Mouse (Mus musculus) cerebellum, adult 18-20 months (tissue): Measurements from ENCODE around the gene Cfap54.
A peak's percentile ranks its signal among the peaks of the same experiment; 100 is the strongest.

ENCODE experiments used
- DNase-seq, 2 experiments: peaks; one replicate each; pipeline ENCODE4 v3.0.0; 2021

The Cfap54 gene

GRCm38 (mm10) chr10:93051016-93051726 is 30.2 kb downstream of the Cfap54 start:
- peak; percentile 64 to 79 for DNase-seq

GRCm38 (mm10) chr10:93050571-93050970 is 30.8 kb downstream of the Cfap54 start:
- no peak for DNase-seq

GRCm38 (mm10) chr10:93043195-93043594 is 38.2 kb downstream of the Cfap54 start:
- DNase-seq, result no peak

GRCm38 (mm10) chr10:93041850-93042249 is 39.6 kb downstream of the Cfap54 start:
- DNase-seq, result no peak

GRCm38 (mm10) chr10:93041392-93041791 is 40.0 kb downstream of the Cfap54 start:
- DNase-seq, result no peak

- no peak for DNase-seq
Observed at GRCm38 (mm10) chr10:93036532-93036931, 44.9 kb downstream of the Cfap54 start.

- no peak for DNase-seq
Observed at GRCm38 (mm10) chr10:93035489-93035888, 45.9 kb downstream of the Cfap54 start.

- DNase-seq, result no peak
Observed at GRCm38 (mm10) chr10:93023295-93023694, 58.1 kb downstream of the Cfap54 start.

- DNase-seq, result peak; percentile 30 to 68
Observed at GRCm38 (mm10) chr10:93014059-93014795, 67.2 kb downstream of the Cfap54 start.

- DNase-seq, result no peak
Observed at GRCm38 (mm10) chr10:93011085-93011484, 70.3 kb downstream of the Cfap54 start.

- DNase-seq, result no peak
Observed at GRCm38 (mm10) chr10:93006970-93007369, 74.4 kb downstream of the Cfap54 start.

- no peak for DNase-seq
Observed at GRCm38 (mm10) chr10:93006405-93006804, 75.0 kb downstream of the Cfap54 start.

- DNase-seq, result no peak
Observed at GRCm38 (mm10) chr10:92998536-92998935, 82.9 kb downstream of the Cfap54 start.

GRCm38 (mm10) chr10:92995186-92995585 is 86.2 kb downstream of the Cfap54 start:
- DNase-seq, result no peak

GRCm38 (mm10) chr10:92994340-92994739 is 87.1 kb downstream of the Cfap54 start:
- DNase-seq, result no peak

GRCm38 (mm10) chr10:92992526-92992925 is 88.9 kb downstream of the Cfap54 start:
- DNase-seq, result no peak

- no peak for DNase-seq
Observed at GRCm38 (mm10) chr10:92990576-92990975, 90.8 kb downstream of the Cfap54 start.

GRCm38 (mm10) chr10:92965134-92965533 is 116.3 kb downstream of the Cfap54 start:
- DNase-seq, result no peak

GRCm38 (mm10) chr10:92950044-92950443 is 131.4 kb downstream of the Cfap54 start:
- no peak for DNase-seq

- DNase-seq, result no peak
Observed at GRCm38 (mm10) chr10:92942848-92943645, 138.4 kb downstream of the Cfap54 start.

- no peak for DNase-seq
Observed at GRCm38 (mm10) chr10:92941616-92942015, 139.8 kb downstream of the Cfap54 start.

- no peak for DNase-seq
Observed at GRCm38 (mm10) chr10:92937741-92938285, 143.6 kb downstream of the Cfap54 start.

GRCm38 (mm10) chr10:92937091-92937490 is 144.3 kb downstream of the Cfap54 start:
- DNase-seq, result no peak
